Mouse (Mus musculus) forebrain, embryonic 16.5 days (tissue): ENCODE data around the gene Ube2cbp. TPM values are rescaled to one million over a fixed set of nuclear protein-coding genes. Genes with fewer than 3 reads are reported as not detected.
A peak's percentile ranks its signal among the peaks of the same experiment; 100 is the strongest.

Source experiments
- ATAC-seq: fragments of 200-750 bp; cut with Nextera tagmentation; 2 replicates; pipeline ENCODE4 v1.8.0; 2017; ENCODE audit warnings: mild to moderate bottlenecking, moderate library complexity
- H3K27ac ChIP-seq: fragments of 300-500 bp; sonication (generic); 2 replicates; pipeline ENCODE4 v1.5.1; 2014; ENCODE audit warnings: low read length, control low read depth
- H3K27me3 ChIP-seq: fragments of 300-500 bp; sonication (generic); replicated peaks from 2 replicates; pipeline ENCODE4 v1.6.1; 2014; ENCODE audit warnings: low read length; ENCODE audit not compliant: control insufficient read depth, insufficient read depth
- H3K36me3 ChIP-seq: fragments of 300-500 bp; sonication (generic); 2 replicates; pipeline ENCODE4 v1.6.1; 2014; ENCODE audit not compliant: control insufficient read depth, insufficient read depth
- H3K4me1 ChIP-seq: fragments of 300-500 bp; sonication (generic); replicated peaks from 2 replicates; pipeline ENCODE4 v1.6.1; 2014; ENCODE audit warnings: low read length; ENCODE audit not compliant: control insufficient read depth, insufficient read depth
- H3K4me2 ChIP-seq: fragments of 300-500 bp; sonication (generic); 2 replicates; pipeline ENCODE4 v1.6.1; 2014; ENCODE audit warnings: mild to moderate bottlenecking, low read length, control low read depth
- H3K4me3 ChIP-seq: fragments of 300-500 bp; sonication (generic); replicated peaks from 2 replicates; pipeline ENCODE4 v1.5.1; 2014; ENCODE audit warnings: mild to moderate bottlenecking, low read length, control low read depth
- H3K9ac ChIP-seq: fragments of 300-500 bp; sonication (generic); replicated peaks from 2 replicates; pipeline ENCODE4 v1.6.1; 2014; ENCODE audit warnings: low read depth, low read length, control low read depth
- H3K9me3 ChIP-seq: fragments of 300-500 bp; sonication (generic); 2 replicates; pipeline ENCODE4 v1.6.1; 2016; ENCODE audit warnings: low read length; ENCODE audit not compliant: control insufficient read depth
- WGBS: fragments of 180-500 bp; shearing (Covaris S2); extraction: QIAGEN DNeasy Blood & Tissue Kit; methylation state at CpG from one replicate; pipeline ENCODE4 v1.1.7; 2014; 5-methylcytosine and 5-hydroxymethylcytosine counted together
- polyA plus RNA-seq: library from polyadenylated mRNA; unstranded; fragments of >200 nt; fragmentation: Nextera tagmentation; extraction: Ambion mirVana; gene quantifications from 2 replicates; pipeline ENCODE4 v1.2.1, GENCODE M21; 2015

The Ube2cbp gene
- polyA plus RNA-seq, 1 experiment from 2014 or later: 5.1 TPM

GRCm38 (mm10) chr9:86286830-86287569, 177.8 kb downstream of the Ube2cbp start:
- H3K4me1 ChIP-seq: peaks cover 13% of the 10 kb centered on the region
- H3K27ac ChIP-seq: peak overlapping the region; percentile 70
- WGBS: 13% methylated on average over 2 of the region's 2 CpGs
- no peaks in the 10 kb centered on the region for H3K27me3 ChIP-seq
- H3K9me3 ChIP-seq: peaks cover 7% of the 10 kb centered on the region; the same call in 1 of the 2 replicates
- H3K9ac ChIP-seq: no peak overlapping the region
- H3K4me3 ChIP-seq: no peak overlapping the region
- peak; percentile 96 for ATAC-seq
- H3K36me3 ChIP-seq: no peaks in the 10 kb centered on the region
- no peak overlapping the region for H3K4me2 ChIP-seq

- H3K4me3 ChIP-seq: no peak overlapping the region
- no peak overlapping the region for H3K9ac ChIP-seq
- WGBS: 85% methylated on average over 5 of the region's 5 CpGs
- H3K9me3 ChIP-seq: peaks cover 7% of the 10 kb centered on the region; the same call in 1 of the 2 replicates
- H3K27ac ChIP-seq: no peak overlapping the region
- peaks cover 7% of the 10 kb centered on the region for H3K4me1 ChIP-seq
- H3K27me3 ChIP-seq: no peaks in the 10 kb centered on the region
- ATAC-seq: no peak
- no peaks in the 10 kb centered on the region for H3K36me3 ChIP-seq
- H3K4me2 ChIP-seq: no peak overlapping the region
These were observed 182.2 kb downstream of the Ube2cbp start for GRCm38 (mm10) chr9:86282555-86282954.

- H3K27me3 ChIP-seq: no peaks in the 10 kb centered on the region
- no peak for ATAC-seq
- H3K9ac ChIP-seq: no peak overlapping the region
- H3K27ac ChIP-seq: no peak overlapping the region
- no peak overlapping the region for H3K4me3 ChIP-seq
- peaks cover 7% of the 10 kb centered on the region; the same call in 1 of the 2 replicates for H3K9me3 ChIP-seq
- WGBS: 44% methylated on average over 4 of the region's 4 CpGs
- no peaks in the 10 kb centered on the region for H3K36me3 ChIP-seq
- no peaks in the 10 kb centered on the region for H3K4me1 ChIP-seq
- no peak overlapping the region for H3K4me2 ChIP-seq
These were observed 183.6 kb downstream of the Ube2cbp start for GRCm38 (mm10) chr9:86281147-86281467.

GRCm38 (mm10) chr9:86280461-86281146, 184.1 kb downstream of the Ube2cbp start:
- H3K9me3 ChIP-seq: peaks cover 5% of the 10 kb centered on the region; the same call in 1 of the 2 replicates
- no peaks in the 10 kb centered on the region for H3K36me3 ChIP-seq
- H3K27ac ChIP-seq: no peak overlapping the region
- H3K4me2 ChIP-seq: no peak overlapping the region
- H3K4me3 ChIP-seq: no peak overlapping the region
- H3K9ac ChIP-seq: no peak overlapping the region
- WGBS: 83% methylated on average over 10 of the region's 10 CpGs
- ATAC-seq: no peak
- H3K4me1 ChIP-seq: no peaks in the 10 kb centered on the region
- H3K27me3 ChIP-seq: no peaks in the 10 kb centered on the region

GRCm38 (mm10) chr9:86269541-86269940, 195.2 kb downstream of the Ube2cbp start:
- H3K9me3 ChIP-seq: no peaks in the 10 kb centered on the region
- H3K4me2 ChIP-seq: no peak overlapping the region
- no peak for ATAC-seq
- no peaks in the 10 kb centered on the region for H3K27me3 ChIP-seq
- H3K4me3 ChIP-seq: no peak overlapping the region
- H3K27ac ChIP-seq: no peak overlapping the region
- no peaks in the 10 kb centered on the region for H3K4me1 ChIP-seq
- no peaks in the 10 kb centered on the region for H3K36me3 ChIP-seq
- no peak overlapping the region for H3K9ac ChIP-seq
- WGBS: 90% methylated on average over 5 of the region's 5 CpGs

- Histone ChIP-seq H3K27ac (no peak overlapping the region), H3K4me3 (no peak overlapping the region), H3K36me3 (no peaks in the 10 kb centered on the region), H3K27me3 (no peaks in the 10 kb centered on the region), H3K4me2 (no peak overlapping the region), H3K9ac (no peak overlapping the region), H3K4me1 (no peaks in the 10 kb centered on the region), H3K9me3 (no peaks in the 10 kb centered on the region)
- 46% methylated on average over 2 of the region's 2 CpGs for WGBS
- no peak for ATAC-seq
These were observed 198.1 kb downstream of the Ube2cbp start for GRCm38 (mm10) chr9:86266658-86267057.

Other genes with a start within 250 kb of the Ube2cbp start
- gene Dop1a, start 2.2 kb upstream of the Ube2cbp start, polyA plus RNA-seq: 35.9 and 40.8 TPM in 2 replicates
- gene Pgm3, start 106.9 kb upstream of the Ube2cbp start, polyA plus RNA-seq: 42.1 and 48.7 TPM in 2 replicates
- 7.7 and 12.0 TPM in 2 replicates for gene Rwdd2a, start 107.0 kb upstream of the Ube2cbp start, polyA plus RNA-seq
- 21.5 and 22.7 TPM in 2 replicates for gene Me1, start 231.0 kb upstream of the Ube2cbp start, polyA plus RNA-seq